Mouse (Mus musculus) heart, embryonic 16.5 days (tissue): ENCODE data around the gene Gm10073. TPM values are rescaled to one million over a fixed set of nuclear protein-coding genes. Genes with fewer than 3 reads are reported as not detected.
A peak's percentile ranks its signal among the peaks of the same experiment; 100 is the strongest.
"Not testable (repeated sequence)": the region's sequence is repeated elsewhere in the genome, so short reads cannot be mapped to it uniquely, and the experiment has no call there.

Experiments
- ATAC-seq: fragments of 200-750 bp; cut with Nextera tagmentation; replicated peaks from 2 replicates; pipeline ENCODE4 v1.8.0; 2017; ENCODE audit warnings: moderate number of reproducible peaks; ENCODE audit not compliant: insufficient read depth, low FRiP score; ENCODE audit errors: extremely low read depth
- H3K27ac ChIP-seq: fragments of 300-500 bp; sonication (generic); 2 replicates; pipeline ENCODE4 v1.5.1; 2014; ENCODE audit warnings: mild to moderate bottlenecking, low read length, control low read depth, moderate library complexity
- H3K27me3 ChIP-seq: fragments of 300-500 bp; sonication (generic); 2 replicates; pipeline ENCODE4 v1.6.1; 2014; ENCODE audit warnings: low read length, mixed read lengths; ENCODE audit not compliant: control insufficient read depth, insufficient read depth
- H3K36me3 ChIP-seq: fragments of 300-500 bp; sonication (generic); 2 replicates; pipeline ENCODE4 v1.6.1; 2014; ENCODE audit not compliant: control insufficient read depth, insufficient read depth
- H3K4me1 ChIP-seq: fragments of 300-500 bp; sonication (generic); 2 replicates; pipeline ENCODE4 v1.6.1; 2014; ENCODE audit warnings: low read length, mixed read lengths; ENCODE audit not compliant: control insufficient read depth, insufficient read depth
- H3K4me2 ChIP-seq: fragments of 300-500 bp; sonication (generic); 2 replicates; pipeline ENCODE4 v1.6.1; 2014; ENCODE audit warnings: low read depth, mild to moderate bottlenecking, control low read depth, low read length
- H3K4me3 ChIP-seq: fragments of 300-500 bp; sonication (generic); 2 replicates; pipeline ENCODE4 v1.5.1; 2014; ENCODE audit warnings: mild to moderate bottlenecking, control low read depth, low read length
- H3K9ac ChIP-seq: fragments of 300-500 bp; sonication (generic); 2 replicates; pipeline ENCODE4 v1.6.1; 2014; ENCODE audit warnings: low read length, control low read depth
- H3K9me3 ChIP-seq: fragments of 300-500 bp; sonication (generic); replicated peaks from 2 replicates; pipeline ENCODE4 v1.6.1; 2016; ENCODE audit warnings: low read length; ENCODE audit not compliant: control insufficient read depth
- WGBS: fragments of 180-500 bp; shearing (Covaris S2); extraction: QIAGEN DNeasy Blood & Tissue Kit; methylation state at CpG from one replicate; pipeline ENCODE4 v1.1.7; 2014; 5-methylcytosine and 5-hydroxymethylcytosine counted together
- polyA plus RNA-seq: library from polyadenylated mRNA; unstranded; fragments of >200 nt; fragmentation: Nextera tagmentation; extraction: Ambion mirVana; gene quantifications from 2 replicates; pipeline ENCODE4 v1.2.1, GENCODE M21; 2015

Gm10073 gene
- polyA plus RNA-seq, 1 experiment from 2014 or later, result 24.5 TPM

DNA sequence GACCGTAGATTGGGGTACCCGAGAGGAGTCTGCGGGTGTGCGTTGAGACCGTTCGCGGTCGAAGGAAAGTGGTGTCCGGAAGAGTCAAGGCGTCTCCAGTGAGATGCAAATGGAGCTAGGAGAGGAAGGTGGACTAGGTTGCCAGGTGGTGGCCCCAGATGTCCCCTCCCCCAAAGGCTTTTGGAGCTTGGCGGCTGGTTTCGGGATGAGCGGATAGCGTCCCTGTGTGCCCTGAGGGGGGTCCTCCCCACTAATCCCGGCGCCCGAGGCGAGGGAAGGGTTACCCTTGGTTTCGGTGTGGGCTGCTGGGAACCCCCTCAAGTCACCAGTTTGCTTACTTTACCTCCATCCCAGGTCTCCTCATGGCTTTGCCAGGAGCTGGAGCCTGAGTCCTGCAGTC lies 30.7 kb upstream of the Gm10073 start:
- no peaks in the 10 kb centered on the region for H3K9me3 ChIP-seq
- peak overlapping the region; percentile 61; the same call in 1 of the 2 replicates for H3K9ac ChIP-seq
- no peaks in the 10 kb centered on the region for H3K36me3 ChIP-seq
- no peak overlapping the region for H3K27ac ChIP-seq
- WGBS, result 2% methylated on average over 19 of the region's 19 CpGs
- H3K4me3 ChIP-seq, result peak overlapping the region; percentile 67
- H3K4me1 ChIP-seq, result peaks cover 6% of the 10 kb centered on the region
- H3K4me2 ChIP-seq, result peak overlapping the region; percentile 92
- ATAC-seq, result no peak
- H3K27me3 ChIP-seq, result peaks cover 42% of the 10 kb centered on the region

DNA sequence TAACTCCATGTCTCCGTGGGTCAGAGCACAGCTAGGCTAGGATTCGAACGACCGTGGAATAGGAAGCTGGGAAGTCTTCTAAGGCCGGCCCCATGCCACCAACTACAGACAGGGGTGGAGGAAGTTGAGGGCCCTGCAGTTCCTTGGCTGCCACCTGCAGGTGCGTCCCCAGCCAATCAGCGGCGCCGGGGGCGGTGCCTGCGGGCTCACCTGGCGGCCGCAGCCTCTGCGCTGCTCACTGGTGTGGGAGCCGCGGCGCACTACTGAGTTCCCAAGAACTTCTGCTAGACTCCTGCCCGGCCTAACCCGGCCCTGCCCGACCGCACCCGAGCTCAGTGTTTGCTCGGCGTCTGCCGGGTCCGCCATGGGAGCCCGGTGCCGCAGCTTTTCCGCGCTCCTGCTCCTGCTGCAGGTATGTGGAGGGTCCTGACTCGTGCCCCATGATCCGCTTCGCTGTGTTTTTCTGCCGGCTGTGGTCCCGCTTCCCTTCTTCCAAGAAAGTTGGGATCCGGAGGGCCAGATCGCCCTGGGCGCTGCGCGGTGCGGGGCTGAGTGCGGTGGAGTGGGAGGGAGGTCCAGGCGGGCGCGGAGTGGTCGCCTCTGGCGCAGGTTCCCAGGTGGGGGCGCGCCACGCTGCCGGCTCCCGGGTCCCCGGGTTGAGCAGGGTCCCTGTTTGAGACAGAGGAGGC lies 30.0 kb upstream of the Gm10073 start, which contains the start of gene Cdh1:
Gene Cdh1 (plus strand): TSS at position 221 of the 689 bp plus-strand sequence.
- no peaks in the 10 kb centered on the region for H3K36me3 ChIP-seq
- H3K27me3 ChIP-seq, result peaks cover 42% of the 10 kb centered on the region
- peaks cover 6% of the 10 kb centered on the region for H3K4me1 ChIP-seq
- H3K4me3 ChIP-seq, result peak within 1 kb of the TSS; percentile 67
- no peak; the same call in 1 of the 2 replicates for ATAC-seq
- H3K27ac ChIP-seq, result no peak within 1 kb of the TSS
- H3K4me2 ChIP-seq, result peak within 1 kb of the TSS; percentile 92
- under 1% methylated on average over 53 of the region's 53 CpGs for whole genome bisulfite sequencing
- H3K9ac ChIP-seq, result peak within 1 kb of the TSS; percentile 61
- no peaks in the 10 kb centered on the region for H3K9me3 ChIP-seq

DNA sequence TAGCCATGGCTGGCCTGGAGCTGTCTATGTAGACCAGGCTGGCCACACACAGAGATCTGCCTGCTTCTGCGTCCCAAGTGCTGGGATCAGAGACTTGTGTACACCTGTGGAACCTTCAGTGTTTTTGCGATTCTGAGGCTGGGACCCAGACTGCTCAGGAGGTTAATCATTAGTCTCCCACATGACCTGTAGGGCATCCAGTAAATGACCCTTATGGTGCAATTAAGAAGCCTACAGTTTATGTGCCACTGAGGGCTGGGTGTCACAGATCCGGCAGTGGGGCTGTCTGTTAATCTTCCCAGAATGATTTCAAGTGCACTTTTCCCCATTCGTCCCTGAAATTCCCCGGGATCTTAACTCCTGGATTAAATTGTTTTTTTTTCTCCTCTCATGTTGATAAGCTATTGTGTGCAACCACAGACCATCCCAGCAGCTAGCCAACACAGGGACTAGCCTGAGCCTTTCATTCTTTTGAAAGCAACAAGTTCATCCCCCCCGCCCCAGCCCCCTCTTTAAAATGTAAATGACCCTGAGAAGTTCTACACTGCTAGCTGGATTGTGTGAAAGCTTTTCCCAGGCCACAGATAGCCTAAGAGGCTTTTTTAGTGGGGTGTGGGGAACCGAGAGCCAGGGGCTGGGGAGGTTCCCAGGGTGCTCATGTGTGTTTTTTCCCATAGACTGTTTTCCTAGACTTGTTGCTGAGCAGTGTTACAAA lies 26.2 kb upstream of the Gm10073 start:
- no peak overlapping the region for H3K4me3 ChIP-seq
- WGBS, result 42% methylated on average over 7 of the region's 7 CpGs

DNA sequence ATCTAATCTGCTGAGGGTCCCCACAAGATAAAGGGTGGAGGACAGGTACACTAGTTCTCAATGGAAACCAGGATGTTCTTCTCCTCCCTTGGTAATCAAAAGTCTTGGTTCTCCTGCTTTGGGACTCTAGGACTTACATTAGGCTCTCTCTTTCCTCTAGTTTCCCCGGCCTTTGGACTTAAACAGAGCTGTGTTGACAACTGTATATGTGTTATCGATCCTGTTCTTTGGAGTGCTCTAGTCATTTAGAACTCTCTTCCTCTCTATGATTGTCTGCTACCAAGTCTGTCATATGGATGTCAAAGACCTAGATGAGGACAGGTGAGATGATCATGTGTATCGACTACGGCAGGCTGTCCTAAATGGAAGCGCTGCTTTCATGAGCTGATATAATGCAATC lies 23.8 kb upstream of the Gm10073 start:
- H3K4me3 ChIP-seq, result no peak overlapping the region
- WGBS, result 92% methylated on average over 5 of the region's 5 CpGs
- no peaks in the 10 kb centered on the region for H3K9me3 ChIP-seq
- no peaks in the 10 kb centered on the region for H3K36me3 ChIP-seq
- H3K4me1 ChIP-seq, result no peaks in the 10 kb centered on the region
- H3K9ac ChIP-seq, result no peak overlapping the region
- peaks cover 3% of the 10 kb centered on the region for H3K27me3 ChIP-seq
- ATAC-seq, result no peak
- H3K27ac ChIP-seq, result no peak overlapping the region
- H3K4me2 ChIP-seq, result no peak overlapping the region

More for the DNA sequence above, 26.2 kb upstream of the Gm10073 start:
- Histone ChIP-seq H3K27me3 (peaks cover 26% of the 10 kb centered on the region), H3K36me3 (no peaks in the 10 kb centered on the region), H3K9me3 (no peaks in the 10 kb centered on the region), H3K4me1 (peaks cover 6% of the 10 kb centered on the region), H3K4me2 (no peak overlapping the region), H3K9ac (no peak overlapping the region), H3K27ac (no peak overlapping the region)
- no peak for ATAC-seq

DNA sequence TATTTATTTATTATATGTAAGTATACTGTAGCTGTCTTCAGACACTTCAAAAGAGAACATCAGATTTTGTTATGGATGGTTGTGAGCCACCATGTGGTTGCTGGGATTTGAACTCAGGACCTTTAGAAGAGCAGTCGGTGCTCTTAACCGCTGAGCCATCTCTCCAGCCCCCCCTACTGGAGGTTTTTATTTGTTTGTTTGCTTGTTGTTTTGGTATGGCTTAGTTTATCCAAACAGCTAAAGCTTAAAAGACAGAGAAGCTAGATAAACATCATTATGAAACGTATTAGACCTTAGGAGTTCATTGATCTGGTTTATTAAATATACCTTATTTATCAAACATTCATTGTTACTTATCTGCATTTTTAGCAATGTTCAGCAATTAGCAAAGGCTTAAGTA lies 22.4 kb upstream of the Gm10073 start:
- not testable (repeated sequence) for H3K4me3 ChIP-seq, H3K27me3 ChIP-seq, H3K9me3 ChIP-seq, H3K9ac ChIP-seq, ATAC-seq, H3K4me1 ChIP-seq, H3K4me2 ChIP-seq, H3K27ac ChIP-seq, H3K36me3 ChIP-seq
- WGBS, result 94% methylated on average over 3 of the region's 3 CpGs

DNA sequence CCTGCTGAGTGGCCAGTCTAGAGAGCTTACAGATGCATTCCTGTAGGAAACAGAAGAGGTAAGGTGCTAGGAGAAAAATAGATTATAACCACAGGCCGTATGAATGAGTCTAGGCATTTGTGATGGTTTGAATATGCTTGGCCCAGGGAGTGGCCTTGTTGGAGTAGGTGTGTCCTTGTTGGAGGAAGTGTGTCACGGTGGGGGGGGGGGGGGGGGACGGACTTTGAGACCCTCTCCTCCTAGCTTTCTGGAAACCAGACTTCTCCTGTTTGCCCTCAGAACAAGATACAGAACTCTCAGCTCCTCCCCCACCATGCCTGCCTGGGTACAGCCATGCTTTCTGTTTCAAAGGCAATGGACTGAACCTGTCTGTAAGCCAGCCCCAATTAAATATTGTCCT lies 19.2 kb upstream of the Gm10073 start:
- no peak overlapping the region for H3K27ac ChIP-seq

DNA sequence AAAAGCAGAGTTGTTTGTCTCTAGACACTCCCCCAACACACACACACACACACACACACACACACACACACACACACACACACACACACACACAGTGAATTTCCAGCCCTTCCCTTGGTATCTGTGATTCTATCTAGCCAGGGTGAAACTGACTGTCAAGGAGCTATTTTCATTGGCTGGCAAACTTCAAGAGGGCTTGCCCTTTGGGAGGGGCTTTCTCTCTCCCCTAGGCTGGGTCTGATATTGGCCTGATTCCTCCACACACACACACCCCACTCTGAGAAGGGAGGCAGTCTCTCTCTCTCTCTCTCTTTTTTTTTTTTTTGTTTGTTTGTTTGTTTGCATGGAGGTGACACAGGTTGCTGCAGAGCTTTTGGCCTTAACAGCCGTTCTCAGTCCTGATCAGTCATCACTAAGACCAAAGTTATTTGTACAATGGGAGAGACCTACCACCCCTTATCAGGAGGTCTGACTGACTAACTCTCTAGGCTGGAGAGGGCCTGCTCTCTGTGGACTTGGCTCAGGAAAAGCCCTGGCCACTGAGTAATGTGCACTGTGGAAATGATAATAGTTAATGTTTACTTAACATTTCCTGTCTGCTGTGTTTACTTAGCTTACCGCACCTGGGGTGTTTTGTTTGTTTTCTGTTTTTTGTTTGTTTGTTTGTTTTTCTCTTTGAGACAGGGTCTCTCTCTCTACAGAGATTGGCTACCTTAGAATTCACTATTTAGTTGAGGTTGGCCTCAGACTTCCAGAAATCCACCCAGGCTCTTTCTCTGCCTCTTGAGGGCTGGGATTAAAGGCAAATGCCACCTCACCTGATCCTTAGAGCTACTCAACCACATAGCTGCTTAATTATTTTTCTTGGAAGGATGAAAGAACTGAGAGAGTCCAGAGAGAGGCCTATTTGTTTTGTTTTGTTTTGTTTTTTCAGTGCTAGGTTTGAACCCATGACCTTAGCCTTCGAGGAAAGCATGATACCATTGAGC lies 15.5 kb upstream of the Gm10073 start:
- 31% methylated on average over 3 of the region's 3 CpGs for WGBS
- H3K27ac ChIP-seq, result no peak overlapping the region
- ATAC-seq, result no peak

More for the DNA sequence above, 19.2 kb upstream of the Gm10073 start:
- Histone ChIP-seq H3K27me3 (no peaks in the 10 kb centered on the region), H3K9ac (no peak overlapping the region), H3K4me2 (no peak overlapping the region), H3K9me3 (no peaks in the 10 kb centered on the region), H3K36me3 (no peaks in the 10 kb centered on the region), H3K4me1 (no peaks in the 10 kb centered on the region), H3K4me3 (no peak overlapping the region)
- WGBS, result 56% methylated on average over 3 of the region's 3 CpGs
- no peak for ATAC-seq

DNA sequence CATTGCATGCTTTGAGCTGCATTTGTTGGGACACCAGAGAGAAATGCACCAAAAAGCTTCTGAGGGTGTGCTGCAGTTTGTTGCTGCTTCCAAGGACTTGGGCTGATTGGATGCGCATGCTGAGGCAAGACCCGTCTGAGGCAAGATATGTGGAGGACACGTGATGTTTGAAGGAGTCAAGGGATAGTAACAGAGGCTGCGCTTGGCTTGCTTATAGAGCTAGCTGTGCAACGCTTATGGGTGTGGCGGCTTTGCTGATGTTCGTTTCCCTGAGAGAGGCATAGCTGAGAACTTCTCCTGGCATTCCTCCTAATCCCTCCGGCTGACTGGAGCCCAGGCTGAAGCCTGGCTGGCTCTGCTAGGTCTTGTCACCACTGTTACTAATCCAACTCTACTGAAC lies 13.6 kb upstream of the Gm10073 start:
- no peak for ATAC-seq
- Histone ChIP-seq H3K9ac (no peak overlapping the region), H3K4me1 (no peaks in the 10 kb centered on the region), H3K9me3 (no peaks in the 10 kb centered on the region), H3K27ac (no peak overlapping the region), H3K4me2 (no peak overlapping the region), H3K4me3 (no peak overlapping the region), H3K36me3 (no peaks in the 10 kb centered on the region), H3K27me3 (no peaks in the 10 kb centered on the region)
- WGBS, result 72% methylated on average over 8 of the region's 8 CpGs

More for the DNA sequence above, 15.5 kb upstream of the Gm10073 start:
- H3K27me3 ChIP-seq, result no peaks in the 10 kb centered on the region
- no peak overlapping the region for H3K4me2 ChIP-seq
- no peak overlapping the region for H3K4me3 ChIP-seq
- H3K4me1 ChIP-seq, result no peaks in the 10 kb centered on the region
- no peak overlapping the region for H3K9ac ChIP-seq
- no peaks in the 10 kb centered on the region for H3K36me3 ChIP-seq
- H3K9me3 ChIP-seq, result no peaks in the 10 kb centered on the region
